Mouse (Mus musculus) layer of hippocampus, postnatal 25 days (tissue): ENCODE data around the gene Cyp2d12. TPM values are rescaled to one million over a fixed set of nuclear protein-coding genes. Genes with fewer than 3 reads are reported as not detected.
"Not testable (repeated sequence)": the region's sequence is repeated elsewhere in the genome, so short reads cannot be mapped to it uniquely, and the experiment has no call there.

Source experiments
- DNase-seq, 2 experiments: peaks; one replicate each; pipeline ENCODE4 v3.0.0; 2022; ENCODE audit warnings: mixed read lengths in 2 of 2, low spot score in 1 of 2; ENCODE audit errors: extremely low spot score in 1 of 2
- microRNA-seq, 2 experiments: library from miRNA; unstranded; fragments of <30 nt; microRNA quantifications; one replicate each; pipeline ENCODE4 v1.2.0; 2021
- total RNA-seq, 2 experiments: library from RNA; stranded (reverse); gene quantifications; 2 replicates each; pipeline ENCODE4 v1.2.3; 2021

The Cyp2d12 gene
- not detected for total RNA-seq

GRCm38 (mm10) chr15:82554531-82555230, at the start of gene Cyp2d12:
Gene Cyp2d12 (plus strand): TSS chr15:82555072.
- DNase-seq, result no peak

- DNase-seq, result no peak
These were observed 47.9 kb upstream of the Cyp2d12 start for GRCm38 (mm10) chr15:82506971-82507370.

GRCm38 (mm10) chr15:82507740-82508139, 47.1 kb upstream of the Cyp2d12 start:
- DNase-seq, result not testable (repeated sequence)

- DNase-seq, result not testable (repeated sequence)
These were observed 45.4 kb upstream of the Cyp2d12 start for GRCm38 (mm10) chr15:82509495-82509894.

GRCm38 (mm10) chr15:82510500-82510899, 44.4 kb upstream of the Cyp2d12 start:
- not testable (repeated sequence) for DNase-seq

GRCm38 (mm10) chr15:82512111-82512510, 42.8 kb upstream of the Cyp2d12 start:
- DNase-seq, result not testable (repeated sequence)

- not testable (repeated sequence) for DNase-seq
These were observed 38.7 kb upstream of the Cyp2d12 start for GRCm38 (mm10) chr15:82516174-82516573.

- not testable (repeated sequence) for DNase-seq
These were observed 27.5 kb upstream of the Cyp2d12 start for GRCm38 (mm10) chr15:82527371-82527770.

- not testable (repeated sequence) for DNase-seq
These were observed 22.2 kb upstream of the Cyp2d12 start for GRCm38 (mm10) chr15:82532721-82533120.

- DNase-seq, result not testable (repeated sequence)
These were observed 11.9 kb upstream of the Cyp2d12 start for GRCm38 (mm10) chr15:82542976-82543375.

GRCm38 (mm10) chr15:82544561-82544960, 10.3 kb upstream of the Cyp2d12 start:
- not testable (repeated sequence) for DNase-seq

GRCm38 (mm10) chr15:82547753-82548152, 7.1 kb upstream of the Cyp2d12 start:
- not testable (repeated sequence) for DNase-seq

GRCm38 (mm10) chr15:82553211-82553610, 1.7 kb upstream of the Cyp2d12 start:
- not testable (repeated sequence) for DNase-seq

GRCm38 (mm10) chr15:82572856-82573255, 18.0 kb downstream of the Cyp2d12 start:
- DNase-seq, result no peak

GRCm38 (mm10) chr15:82579071-82579470, 24.2 kb downstream of the Cyp2d12 start:
- no peak for DNase-seq

GRCm38 (mm10) chr15:82582621-82583020, 27.7 kb downstream of the Cyp2d12 start:
- no peak for DNase-seq

Small RNA genes lying within 50 kb of the gene (microRNA-seq; reads per million reads assigned to microRNA genes)
- gene Gm27924 (0 reads per million in 2 experiments), gene Gm28023 (0 reads per million in 2 experiments)

Other genes starting within 250 kb of the Cyp2d12 start
- 10 to 100 TPM; 33.1 to 36.7 TPM for gene Naga, start 216.1 kb upstream of the Cyp2d12 start, total RNA-seq
- under 1 TPM; 0.66 to 0.92 TPM for gene Pheta2, start 216.1 kb upstream of the Cyp2d12 start, total RNA-seq
- 100 to 1,000 TPM; 139 to 150 TPM for gene Smdt1, start 216.1 kb upstream of the Cyp2d12 start, total RNA-seq
- gene Ndufa6, start 200.8 kb upstream of the Cyp2d12 start, total RNA-seq, result 100 to 1,000 TPM; 202 to 220 TPM
- gene Cyp2d22, start 174.8 kb upstream of the Cyp2d12 start, total RNA-seq, result 10 to 100 TPM; 40.3 to 41.1 TPM
- gene Cyp2d11, start 161.1 kb upstream of the Cyp2d12 start, total RNA-seq, result under 1 TPM in 1 of 2 experiments, not detected in 1; 0.38 TPM
- not detected for gene Cyp2d10, start 147.9 kb upstream of the Cyp2d12 start, total RNA-seq
- gene Cyp2d9, start 121.6 kb upstream of the Cyp2d12 start, total RNA-seq, result under 1 TPM in 1 of 2 experiments, not detected in 1; 0.22 TPM
- gene Cyp2d34, start 65.9 kb downstream of the Cyp2d12 start, total RNA-seq, result not detected
- gene Cyp2d40, start 209.1 kb downstream of the Cyp2d12 start, total RNA-seq, result not detected
- not detected for gene Cyp2d26, start 239.2 kb downstream of the Cyp2d12 start, total RNA-seq